ENCODE assay signal across 7 mouse cellular contexts in the genomic region with DNA sequence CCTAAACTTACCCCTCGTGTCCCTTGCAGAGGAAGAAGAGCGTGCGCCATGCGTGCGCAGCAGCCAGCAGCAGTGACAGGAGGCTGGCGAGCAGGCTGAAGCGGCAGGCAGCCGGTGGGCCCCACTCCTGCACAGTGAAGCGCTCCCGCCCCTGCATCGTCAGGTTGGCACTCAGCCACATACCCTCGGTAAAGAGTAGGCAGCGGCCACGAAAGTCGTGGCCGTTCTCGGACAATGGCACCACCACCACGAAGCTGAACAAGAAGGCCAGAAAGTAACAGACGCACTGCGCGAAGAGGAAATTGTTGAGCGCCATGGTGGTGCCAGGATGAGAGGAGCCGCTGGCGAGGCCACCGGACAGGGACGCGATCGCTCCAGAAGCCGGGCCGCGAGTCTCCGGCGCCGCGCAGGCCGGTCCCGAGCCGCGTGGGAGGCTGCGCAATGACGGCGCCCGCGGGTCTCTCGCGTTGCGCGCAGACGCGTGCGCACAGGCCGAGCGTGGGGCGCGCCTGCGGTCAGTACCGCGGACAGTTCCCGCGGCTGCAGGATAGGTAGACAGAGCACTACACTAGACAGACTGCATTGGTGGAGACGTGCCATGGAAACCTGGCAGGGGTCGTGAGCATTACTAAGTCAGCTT. TPM values are rescaled to one million over a fixed set of nuclear protein-coding genes. Genes with fewer than 3 reads are reported as not detected.
A peak's percentile ranks its signal among the peaks of the same experiment; 100 is the strongest.
DNase-seq lines count a peak whose midpoint lies in the region; ATAC-seq lines count a peak whose summit lies in the region.

No protein-coding gene starts in this region.

- DNase-seq in ovary, postnatal 10 days (ENCODE audit: low spot score): peak; percentile 45
- no peak for DNase-seq in ovary, adult 18-20 months (ENCODE audit: low spot score)
- peak; percentile 64 for DNase-seq in embryo, embryonic 9.5 days (ENCODE audit: extremely low spot score)
- DNase-seq in left cerebral cortex, postnatal 10 days (ENCODE audit: extremely low spot score in 1 of 2, low spot score in 2 of 2): peak; percentile 58 to 83
- DNase-seq in neural tube, embryonic 10.5 days (ENCODE audit: extremely low spot score, low spot score): peak; percentile 63
- DNase-seq in yolk sac, embryonic 10.5 days (ENCODE audit: low spot score): peak; percentile 26

- peak; percentile 27 to 55; a peak in 1 of 4 replicates for ATAC-seq in hematopoietic stem cell, adult 5-6 weeks (replicated peaks in 1 of 2; ENCODE audit: insufficient read depth in 1 of 2, low FRiP score in 2 of 2, low TSS enrichment in 1 of 2, low read depth in 1 of 2, poor library complexity in 2 of 2, severe bottlenecking in 2 of 2)

- intact Hi-C loops in left cerebral cortex, postnatal 10 days (cut with DNase I): no loop called here

RNA-seq across cellular contexts. Expression of a gene that starts 5.7 kb away (rescaled TPM):
- total RNA-seq in hematopoietic stem cell, adult 5-6 weeks (2017): not detected in 2 replicates
- 100 to 1,000 TPM; 142 to 145 TPM for total RNA-seq in left cerebral cortex, postnatal 10 days (2021)

RNA-seq across cellular contexts. Expression of a gene that starts 21.6 kb away (rescaled TPM):
- total RNA-seq in hematopoietic stem cell, adult 5-6 weeks (2017): not detected in 2 replicates
- under 1 TPM; 0.53 to 0.62 TPM for total RNA-seq in left cerebral cortex, postnatal 10 days (2021)

Comparison
In these comparisons a context has a peak if more than half of its experiments do, and no peak if none do; other contexts are left out.
1. RNA of a gene that starts 5.7 kb away (total RNA-seq): 142 to 145 TPM in left cerebral cortex, postnatal 10 days; not detected in hematopoietic stem cell, adult 5-6 weeks; every median in the first group is over 100 times any median in the second.